Mouse (Mus musculus) left cerebral cortex, postnatal 4 days (tissue): ENCODE results near the gene Ipp. TPM values are rescaled to one million over a fixed set of nuclear protein-coding genes. Genes with fewer than 3 reads are reported as not detected.

ENCODE experiments used
- DNase-seq: peaks from one replicate; pipeline ENCODE4 v3.0.0-alpha.2; 2022
- intact Hi-C: fragments of 180-260 bp; cut with DNase I; formaldehyde crosslinking; loops from one replicate; pipeline ENCODE4 v1.15.1; 2025
- total RNA-seq, 2 experiments: library from RNA; stranded (reverse); gene quantifications; 2 replicates each; pipeline ENCODE4 v1.2.3; 2021

Ipp gene
- total RNA-seq, 2 experiments from 2014 or later, result 17.5 TPM

- peak; percentile 95 for DNase-seq
- intact Hi-C loops, result loop anchor here (10.0 kb wide), 1 partner anchor 222 kb away; no protein-coding TSS in a partner anchor
Observed at GRCm38 (mm10) chr4:116556561-116557305, 49.4 kb downstream of the Ipp start.

GRCm38 (mm10) chr4:116557306-116558121 lies 50.2 kb downstream of the Ipp start, which contains the start of gene Gpbp1l1:
Gene Gpbp1l1 (plus strand): TSS chr4:116557658.
- intact Hi-C loops, result loop anchor here (10.0 kb wide), 1 partner anchor 223 kb away; no protein-coding TSS in a partner anchor
- peak; percentile 98 for DNase-seq

- DNase-seq, result no peak
- intact Hi-C loops, result loop anchor here (10.0 kb wide), 1 partner anchor 224 kb away; no protein-coding TSS in a partner anchor
Observed at GRCm38 (mm10) chr4:116558151-116558882, 51.0 kb downstream of the Ipp start.

Other genes with a start within 250 kb of the Ipp start
- 100 to 1,000 TPM; 187 to 192 TPM for gene Mast2, start 43.4 kb upstream of the Ipp start, total RNA-seq
- gene Tmem69, start 48.4 kb downstream of the Ipp start, total RNA-seq, result 10 to 100 TPM in 1 of 2 experiments, 1 to 10 TPM in 1; 9.9 to 12.4 TPM
- 10 to 100 TPM; 24.4 to 26.1 TPM for gene Gpbp1l1, start 50.1 kb downstream of the Ipp start, total RNA-seq
- 1 to 10 TPM; 2.4 to 3.9 TPM for gene Ccdc17, start 89.1 kb downstream of the Ipp start, total RNA-seq
- 100 to 1,000 TPM; 125 to 130 TPM for gene Nasp, start 120.4 kb downstream of the Ipp start, total RNA-seq
- gene Akr1a1, start 144.1 kb downstream of the Ipp start, total RNA-seq, result 100 to 1,000 TPM; 651 to 668 TPM
- gene Prdx1, start 178.0 kb downstream of the Ipp start, total RNA-seq, result 100 to 1,000 TPM; 170 to 191 TPM
- 10 to 100 TPM; 14.7 to 15.7 TPM for gene Mmachc, start 200.9 kb downstream of the Ipp start, total RNA-seq
- gene Ccdc163, start 201.0 kb downstream of the Ipp start, total RNA-seq, result 1 to 10 TPM; 4.5 to 5.5 TPM
- 1 to 10 TPM; 2.0 to 2.2 TPM for gene Tesk2, start 213.4 kb downstream of the Ipp start, total RNA-seq